Mouse (Mus musculus): ENCODE results near the gene Rnpepl1. TPM values are rescaled to one million over a fixed set of nuclear protein-coding genes. Genes with fewer than 3 reads are reported as not detected.
A peak's percentile ranks its signal among the peaks of the same experiment; 100 is the strongest.
"Not testable (repeated sequence)": the region's sequence is repeated elsewhere in the genome, so short reads cannot be mapped to it uniquely, and the experiment has no call there.

Rnpepl1 gene
- polyA plus RNA-seq, 2 experiments from 2014 or later: 23.2 to 32.8 TPM

DNA sequence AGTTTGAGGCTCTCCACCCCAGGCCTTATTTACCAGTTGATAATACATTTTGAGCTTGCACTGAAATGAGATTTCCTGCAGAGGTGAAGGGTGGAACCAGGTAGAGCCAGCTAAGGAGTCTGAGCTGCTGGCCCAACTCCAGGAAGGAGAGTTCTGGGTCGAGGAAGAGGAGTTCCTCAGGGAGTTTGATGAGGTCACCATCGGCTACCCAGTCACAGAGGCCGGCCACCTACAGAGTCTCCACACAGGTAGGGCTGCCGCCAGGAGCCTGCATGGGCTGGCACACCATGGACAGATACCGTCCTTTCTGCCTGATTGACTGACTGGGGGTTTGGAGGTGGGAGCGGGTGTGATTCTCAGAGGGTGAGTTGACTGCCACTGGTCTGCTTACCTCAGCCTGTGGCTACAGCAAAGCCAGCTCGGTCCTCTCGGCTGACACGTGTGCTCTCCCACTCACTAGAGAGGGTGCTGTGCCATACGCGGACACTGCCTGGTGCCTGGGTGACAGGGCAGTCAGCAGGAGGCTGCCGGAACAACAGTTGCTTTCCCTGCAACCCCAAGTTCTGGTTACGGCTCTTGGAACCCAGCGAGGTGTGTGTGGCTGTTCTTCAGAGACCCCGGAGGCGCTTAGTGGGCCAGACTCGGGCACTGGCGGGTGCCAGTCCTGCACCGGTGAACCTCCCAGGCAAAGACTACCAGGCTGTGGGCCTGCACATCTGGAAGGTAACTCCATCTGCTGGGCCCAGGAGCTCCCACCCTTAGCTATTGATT lies 32.8 kb downstream of the Rnpepl1 start:
- ATAC-seq: no peak

DNA sequence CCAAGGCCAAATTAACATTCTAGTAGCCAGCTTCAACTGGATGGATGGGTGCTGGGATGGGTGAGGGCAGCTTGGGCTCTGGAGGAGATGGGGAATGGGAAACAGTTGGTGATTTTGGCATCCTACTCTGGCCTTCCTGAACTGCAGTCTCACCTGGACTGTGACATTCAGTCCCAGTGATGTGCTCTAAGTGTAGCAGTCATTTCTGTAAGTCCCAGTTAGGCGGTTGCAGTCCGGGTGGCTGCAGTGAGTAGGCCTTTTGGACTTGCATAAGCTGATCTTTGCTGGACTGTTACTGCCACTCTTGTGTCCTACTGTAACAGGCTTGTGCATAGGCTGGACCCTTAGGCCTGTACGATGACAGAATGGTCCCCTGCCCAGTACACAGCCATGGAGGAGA lies 37.4 kb downstream of the Rnpepl1 start:
- no peak for ATAC-seq

DNA sequence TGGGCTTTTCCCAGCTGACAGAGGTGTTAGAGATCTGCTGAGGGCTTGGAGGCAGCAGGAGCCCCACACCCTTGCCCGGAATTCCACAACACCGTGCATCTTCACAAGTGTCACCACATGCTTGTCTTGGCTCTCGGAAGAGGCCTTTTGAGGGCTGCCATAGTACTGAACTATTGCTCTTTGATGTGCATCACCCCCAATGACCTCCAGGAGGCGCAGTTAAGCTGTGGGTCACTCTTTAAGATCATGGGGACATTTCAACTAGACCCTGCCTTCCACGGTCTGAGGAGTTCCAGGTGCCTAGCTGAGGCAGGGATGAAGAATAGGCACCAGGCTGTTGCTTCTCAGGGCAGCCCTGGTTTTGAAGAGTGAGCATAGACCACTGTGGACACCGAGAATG lies 38.8 kb downstream of the Rnpepl1 start:
- ATAC-seq: no peak

DNA sequence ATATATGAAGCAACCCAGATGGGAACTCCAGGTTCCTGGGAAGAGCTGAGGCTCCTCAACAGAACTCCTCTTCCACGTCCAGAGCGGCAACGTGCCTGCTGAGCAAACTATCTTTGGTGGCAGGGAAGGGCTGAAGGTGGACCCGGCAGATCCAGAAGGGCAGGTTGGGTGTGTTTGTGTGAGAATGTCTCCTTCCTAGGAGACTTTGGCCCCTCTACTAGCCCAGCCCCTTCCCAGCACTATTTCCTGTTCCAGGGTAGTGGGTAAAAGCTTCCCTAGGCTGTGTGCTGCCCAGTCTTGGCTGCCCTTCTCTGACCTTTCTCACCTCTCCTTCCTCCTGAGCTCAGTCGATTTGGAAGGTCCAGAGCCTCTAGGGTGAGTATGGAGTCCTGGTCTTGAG lies 40.0 kb downstream of the Rnpepl1 start, which contains the start of gene Gpr35:
TSS of gene Gpr35 (plus strand) at position 259 of the 400 bp plus-strand sequence.
- no peak for ATAC-seq

DNA sequence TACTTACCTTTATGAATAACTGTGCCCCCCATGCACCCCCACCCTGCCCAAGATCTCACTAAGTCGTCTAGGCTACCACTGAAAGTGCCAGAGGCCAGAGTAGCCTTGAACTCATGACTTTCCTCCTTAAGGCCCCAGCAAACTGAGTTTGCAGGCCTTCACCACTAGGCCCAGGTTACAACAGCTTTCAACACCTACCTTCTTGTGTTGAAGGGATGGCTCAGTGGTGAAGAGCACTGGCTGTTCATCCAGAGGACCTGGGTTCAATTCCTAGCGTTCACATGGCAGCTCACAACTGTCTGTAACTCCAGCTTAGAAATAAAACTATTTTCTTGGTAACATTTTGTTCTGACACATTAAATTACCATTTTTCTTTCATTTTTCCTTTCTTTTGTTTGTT lies 43.1 kb downstream of the Rnpepl1 start:
- no peak for ATAC-seq

DNA sequence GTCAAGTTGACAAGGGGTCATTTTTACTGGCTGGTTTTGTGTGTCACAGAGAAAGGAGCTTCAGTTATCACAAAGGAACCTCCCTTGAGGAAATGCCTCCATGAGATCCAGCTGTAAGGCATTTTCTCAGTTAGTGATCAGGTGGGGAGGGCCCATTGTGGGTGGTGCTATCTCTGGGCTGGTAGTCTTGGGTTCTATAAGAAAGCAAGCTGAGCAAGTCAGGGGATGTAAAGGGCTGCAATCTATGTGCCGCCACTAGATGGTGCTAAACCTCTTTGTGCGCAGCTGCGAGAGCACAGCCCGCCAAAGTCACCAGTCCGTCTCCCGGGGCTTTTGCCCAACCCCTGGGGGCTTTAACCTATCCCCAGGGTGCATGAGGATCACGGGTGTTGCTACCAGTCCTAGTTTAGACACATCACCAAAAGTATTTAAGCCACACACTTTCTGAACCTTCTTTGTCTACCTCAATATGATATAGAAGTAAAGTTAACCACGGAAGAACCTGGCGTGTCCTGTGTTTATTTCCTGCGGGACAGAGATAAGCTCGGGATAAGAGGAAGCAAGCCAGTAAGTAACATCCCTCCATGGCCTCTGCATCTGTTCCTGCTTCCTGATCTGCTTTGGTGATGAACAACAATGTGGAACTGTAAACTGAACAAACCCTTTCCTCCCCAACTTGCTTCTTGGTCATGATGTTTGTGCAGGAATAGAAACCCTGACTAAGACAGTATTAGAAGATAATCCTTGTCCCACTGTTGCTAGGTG lies 46.2 kb downstream of the Rnpepl1 start:
- ATAC-seq: not testable (repeated sequence)

DNA sequence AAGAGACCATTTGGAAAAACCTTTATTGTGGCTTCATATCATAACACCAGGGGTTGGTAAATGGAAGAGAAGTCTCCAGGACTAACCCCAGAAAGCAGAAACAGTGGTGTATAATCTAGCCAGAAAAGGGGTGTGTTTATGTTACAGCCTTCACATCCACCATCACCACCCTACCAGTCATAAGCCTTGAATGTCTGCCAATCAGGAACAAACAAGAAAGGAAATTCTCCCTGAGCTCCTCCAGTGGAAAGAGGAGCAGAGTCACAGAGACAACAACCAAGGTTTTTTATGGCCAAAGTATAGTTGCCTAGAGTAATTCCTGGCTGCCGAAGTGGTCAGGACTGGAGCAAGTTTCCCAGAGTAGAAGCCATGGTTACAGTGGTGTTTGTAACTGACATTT lies 48.4 kb downstream of the Rnpepl1 start:
- ATAC-seq: no peak

DNA sequence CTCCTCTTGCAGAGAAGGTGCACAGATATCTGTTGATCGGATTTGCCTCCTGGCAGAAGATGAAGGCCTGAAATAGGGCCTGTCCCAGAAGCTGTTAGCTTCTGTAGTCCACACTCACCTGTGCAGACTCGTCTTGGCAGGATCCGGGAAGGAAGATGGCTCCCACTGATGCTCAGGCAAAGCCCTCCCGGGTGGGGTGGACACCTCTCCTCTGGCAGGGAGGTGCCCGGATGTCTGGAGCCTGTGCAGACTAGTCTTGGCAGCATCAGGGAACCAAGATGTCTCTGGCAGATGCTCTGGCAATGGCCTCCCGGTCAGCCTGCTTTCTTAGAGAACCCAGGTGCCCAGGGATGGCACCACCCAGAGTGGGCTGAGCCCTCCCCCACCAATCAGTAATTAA lies 60.2 kb downstream of the Rnpepl1 start:
- ATAC-seq: not testable (repeated sequence)

DNA sequence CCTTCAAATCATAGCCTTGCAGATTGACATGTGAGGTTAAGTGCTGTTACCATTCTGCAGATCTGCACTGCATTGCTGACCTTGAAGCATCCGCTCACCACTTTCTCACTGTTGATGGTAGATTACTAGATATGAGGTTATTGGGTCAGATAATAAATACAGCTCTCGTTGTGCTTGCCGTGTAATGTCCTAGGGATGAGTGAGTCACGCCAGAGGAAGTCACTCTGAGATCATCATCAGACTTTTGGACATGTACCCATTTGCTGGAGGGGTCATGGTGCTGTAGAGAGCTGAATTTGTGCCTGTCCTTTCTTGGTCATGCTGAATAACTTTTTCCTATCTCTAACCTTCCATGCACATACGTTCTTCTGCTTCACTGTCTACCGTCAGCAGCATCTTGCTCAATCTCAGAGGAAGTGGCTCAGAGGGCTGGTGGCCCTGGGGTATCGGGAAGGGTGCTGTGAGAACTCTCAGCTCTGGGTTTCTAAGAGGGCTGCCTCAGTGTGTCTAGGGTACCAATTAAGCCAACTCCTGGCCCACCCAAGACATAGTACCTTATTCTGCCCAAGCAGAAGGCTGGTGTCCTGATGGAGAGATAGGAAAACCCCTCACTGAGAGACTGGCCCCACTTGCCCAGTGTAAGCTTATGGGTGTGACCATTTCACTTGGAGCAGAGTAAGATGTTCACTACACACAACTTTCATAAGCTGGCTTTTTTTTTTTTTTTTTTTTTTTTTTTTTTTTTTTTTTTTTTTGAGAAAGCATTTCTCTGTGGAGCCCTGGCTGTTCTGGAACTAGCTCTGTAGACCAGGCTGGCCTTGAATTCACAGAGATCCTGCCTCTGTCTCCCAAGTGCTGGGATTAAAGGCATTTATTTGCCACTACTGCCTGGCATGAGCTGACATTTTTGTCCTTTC lies 61.6 kb downstream of the Rnpepl1 start:
- ATAC-seq: peak; percentile 69

DNA sequence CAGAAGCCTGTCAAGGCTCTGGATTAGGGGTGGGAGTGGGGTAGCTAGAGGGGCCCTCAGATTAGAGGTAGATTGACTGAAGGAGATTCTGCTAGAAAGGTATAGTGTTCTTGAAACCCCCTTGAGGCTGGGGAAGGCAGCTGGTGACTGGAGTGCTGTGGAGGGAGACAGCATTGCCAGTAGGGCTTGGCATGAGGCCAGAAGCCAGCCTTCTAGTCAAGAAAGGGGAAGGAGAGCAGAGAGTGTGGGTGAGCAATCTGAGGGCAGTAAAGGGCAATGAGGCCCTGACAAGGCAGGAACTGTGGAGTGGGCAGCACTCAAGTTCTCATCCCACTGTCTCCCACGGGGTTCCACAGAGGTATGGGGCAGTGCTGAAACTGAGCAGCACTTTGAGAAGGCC lies 62.3 kb downstream of the Rnpepl1 start:
- peak; percentile 34 for ATAC-seq

Other genes with a start within 250 kb of the Rnpepl1 start
- 1 to 10 TPM; 2.0 to 3.0 TPM for gene Gpc1, start 79.1 kb upstream of the Rnpepl1 start, polyA plus RNA-seq (2017; shearing (Covaris generic))
- gene Ankmy1, start 7.9 kb upstream of the Rnpepl1 start, polyA plus RNA-seq (2017; shearing (Covaris generic)): 1 to 10 TPM in 1 of 2 experiments, under 1 TPM in 1; 0.65 to 1.1 TPM
- 1 to 10 TPM; 4.2 to 4.4 TPM for gene Dusp28, start 3.8 kb upstream of the Rnpepl1 start, polyA plus RNA-seq (2017; shearing (Covaris generic))
- gene Capn10, start 23.6 kb downstream of the Rnpepl1 start, polyA plus RNA-seq (2017; shearing (Covaris generic)): 10 to 100 TPM in 1 of 2 experiments, 1 to 10 TPM in 1; 7.8 to 12.5 TPM
- gene Gpr35, start 40.1 kb downstream of the Rnpepl1 start, polyA plus RNA-seq (2017; shearing (Covaris generic)): 1 to 10 TPM; 2.4 to 3.7 TPM
- gene Aqp12, start 95.6 kb downstream of the Rnpepl1 start, polyA plus RNA-seq (2017; shearing (Covaris generic)): not detected
- not detected for gene Kif1a, start 191.2 kb downstream of the Rnpepl1 start, polyA plus RNA-seq (2017; shearing (Covaris generic))
- not detected for gene Agxt, start 224.5 kb downstream of the Rnpepl1 start, polyA plus RNA-seq (2017; shearing (Covaris generic))